Mouse (Mus musculus): ENCODE results near the gene Adcy3. TPM values are rescaled to one million over a fixed set of nuclear protein-coding genes. Genes with fewer than 3 reads are reported as not detected.

Gene Adcy3
- polyA plus RNA-seq (2015; fragmentation: Nextera tagmentation; extraction: Ambion mirVana): 3.5 and 4.1 TPM in 2 replicates

GRCm38 (mm10) chr12:4132941-4133846 lies at the start of gene Adcy3:
Adcy3 (plus strand) TSS chr12:4133103.

GRCm38 (mm10) chr12:4233572-4234508 lies 100.9 kb downstream of the Adcy3 start, which contains the start of the genes Ptrhd1 and Cenpo:
Ptrhd1 (plus strand) TSS chr12:4234027.
Cenpo (minus strand) TSS chr12:4234294.

Other genes with a start within 250 kb of the Adcy3 start
- gene Pomc, start 178.2 kb upstream of the Adcy3 start, polyA plus RNA-seq (2015; fragmentation: Nextera tagmentation; extraction: Ambion mirVana): 0.82 and 0.90 TPM in 2 replicates
- 0.42 and 0.54 TPM in 2 replicates for gene Efr3b, start 94.2 kb upstream of the Adcy3 start, polyA plus RNA-seq (2015; fragmentation: Nextera tagmentation; extraction: Ambion mirVana)
- 3.3 and 3.4 TPM in 2 replicates for gene Dnajc27, start 50.5 kb upstream of the Adcy3 start, polyA plus RNA-seq (2015; fragmentation: Nextera tagmentation; extraction: Ambion mirVana)
- gene Ptrhd1, start 100.9 kb downstream of the Adcy3 start, polyA plus RNA-seq (2015; fragmentation: Nextera tagmentation; extraction: Ambion mirVana): 4.4 and 4.8 TPM in 2 replicates
- gene Cenpo, start 101.2 kb downstream of the Adcy3 start, polyA plus RNA-seq (2015; fragmentation: Nextera tagmentation; extraction: Ambion mirVana): 4.3 and 5.7 TPM in 2 replicates